ENCODE assay signal across 8 mouse cellular contexts in the genomic region with DNA sequence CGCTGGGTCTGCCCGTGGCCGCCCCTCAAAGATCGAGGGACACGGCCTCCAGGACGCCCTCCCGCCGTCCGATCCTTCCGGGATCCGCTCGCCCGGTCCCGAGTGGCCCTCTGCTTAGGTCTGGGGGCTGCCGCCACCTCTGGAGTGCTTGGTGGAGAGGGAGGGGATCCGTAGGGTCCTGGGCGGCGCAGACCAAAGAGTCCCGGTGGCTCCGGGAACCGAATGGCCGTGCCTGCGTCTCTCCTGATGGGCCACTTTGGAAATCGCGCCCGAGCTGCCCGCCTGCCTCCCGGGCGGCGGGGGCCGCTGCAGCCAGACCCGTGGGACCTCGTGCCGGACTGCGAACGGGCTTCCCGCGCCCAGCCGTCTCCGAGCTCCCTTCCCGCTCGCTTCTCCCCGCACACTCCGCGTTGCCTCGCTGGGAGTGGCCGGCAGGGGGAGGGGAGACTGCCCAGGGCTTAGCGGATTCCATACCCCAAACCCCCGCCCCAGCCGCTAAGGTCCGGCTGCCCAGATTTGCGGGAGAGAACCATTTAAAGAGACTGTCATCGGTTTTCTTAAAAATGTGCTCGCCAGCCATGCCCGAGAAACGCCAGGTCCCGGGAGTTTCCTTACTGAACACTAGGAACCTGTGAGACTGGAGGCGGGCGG. TPM values are rescaled to one million over a fixed set of nuclear protein-coding genes. Genes with fewer than 3 reads are reported as not detected.
DNase-seq lines count a peak whose midpoint lies in the region; ATAC-seq and TF ChIP-seq lines count a peak whose summit lies in the region.

No protein-coding gene starts in this region.

- peak overlapping the region; percentile 72 for H3K4me2 ChIP-seq in lung, embryonic 14.5 days
- H3K4me2 ChIP-seq in forebrain, embryonic 15.5 days (replicated peaks) = peak overlapping the region; percentile 74
- peak overlapping the region; percentile 69 for H3K4me2 ChIP-seq in kidney, embryonic 16.5 days (replicated peaks; ENCODE audit: low read depth, low read length)
- peak overlapping the region; percentile 68 for H3K4me2 ChIP-seq in midbrain, embryonic 12.5 days (replicated peaks)

- H3K9me3 ChIP-seq in lung, embryonic 14.5 days (ENCODE audit: low read depth, low read length) = no peaks in the 10 kb centered on the region
- no peaks in the 10 kb centered on the region for H3K9me3 ChIP-seq in forebrain, embryonic 15.5 days
- H3K9me3 ChIP-seq in kidney, embryonic 16.5 days (ENCODE audit: low read length) = no peaks in the 10 kb centered on the region
- no peaks in the 10 kb centered on the region for H3K9me3 ChIP-seq in midbrain, embryonic 12.5 days

- peak overlapping the region; percentile 47 for H3K4me3 ChIP-seq in lung, embryonic 14.5 days (ENCODE audit: low read depth, low read length)
- peak overlapping the region; percentile 81 for H3K4me3 ChIP-seq in brown adipose tissue, adult 24 weeks (ENCODE audit: insufficient read depth, low read depth, low read length)
- H3K4me3 ChIP-seq in forebrain, embryonic 15.5 days = peak overlapping the region; percentile 54
- H3K4me3 ChIP-seq in kidney, embryonic 16.5 days (ENCODE audit: low read length) = peak overlapping the region; percentile 58
- peak overlapping the region; percentile 53 for H3K4me3 ChIP-seq in midbrain, embryonic 12.5 days

- intact Hi-C loops in left cerebral cortex, postnatal 14 days (cut with DNase I) = no loop called here

- WGBS in lung, embryonic 14.5 days = 8% methylated on average over 46 of the region's 59 CpGs
- WGBS in forebrain, embryonic 15.5 days = 31% methylated on average over 56 of the region's 59 CpGs
- 10% methylated on average over 43 of the region's 59 CpGs for WGBS in kidney, embryonic 16.5 days
- 26% methylated on average over 45 of the region's 59 CpGs for WGBS in midbrain, embryonic 12.5 days

- no peak overlapping the region for H3K27ac ChIP-seq in lung, embryonic 14.5 days (ENCODE audit: low read depth)
- no peak overlapping the region for H3K27ac ChIP-seq in brown adipose tissue, adult 24 weeks (replicated peaks; ENCODE audit: low read depth, low read length)
- no peak overlapping the region for H3K27ac ChIP-seq in forebrain, embryonic 15.5 days (replicated peaks)
- no peak overlapping the region for H3K27ac ChIP-seq in kidney, embryonic 16.5 days (ENCODE audit: low read length)
- H3K27ac ChIP-seq in midbrain, embryonic 12.5 days (replicated peaks) = no peak overlapping the region

- H3K36me3 ChIP-seq in lung, embryonic 14.5 days (ENCODE audit: insufficient read depth) = no peaks in the 10 kb centered on the region
- H3K36me3 ChIP-seq in forebrain, embryonic 15.5 days = no peaks in the 10 kb centered on the region
- H3K36me3 ChIP-seq in kidney, embryonic 16.5 days (ENCODE audit: insufficient read depth, low read length) = no peaks in the 10 kb centered on the region
- H3K36me3 ChIP-seq in midbrain, embryonic 12.5 days = no peaks in the 10 kb centered on the region

- H3K27me3 ChIP-seq in lung, embryonic 14.5 days (ENCODE audit: insufficient read depth, low read length) = peaks cover 31% of the 10 kb centered on the region
- peaks cover 40% of the 10 kb centered on the region for H3K27me3 ChIP-seq in forebrain, embryonic 15.5 days
- H3K27me3 ChIP-seq in kidney, embryonic 16.5 days (ENCODE audit: insufficient read depth, low read length) = peaks cover 57% of the 10 kb centered on the region; the same call in 1 of the 2 replicates
- H3K27me3 ChIP-seq in midbrain, embryonic 12.5 days = peaks cover 76% of the 10 kb centered on the region

- no peaks in the 10 kb centered on the region for H3K4me1 ChIP-seq in lung, embryonic 14.5 days (ENCODE audit: insufficient read depth)
- H3K4me1 ChIP-seq in brown adipose tissue, adult 24 weeks (ENCODE audit: control insufficient read depth, insufficient read depth, insufficient read length, low read length) = peaks cover 6% of the 10 kb centered on the region
- peaks cover 8% of the 10 kb centered on the region; the same call in 1 of the 2 replicates for H3K4me1 ChIP-seq in forebrain, embryonic 15.5 days
- 0 out of 2 replicates have a peak, but pooled peaks cover 2% of the 10 kb centered on the region for H3K4me1 ChIP-seq in kidney, embryonic 16.5 days (ENCODE audit: insufficient read depth, low read length)
- H3K4me1 ChIP-seq in midbrain, embryonic 12.5 days = no peaks in the 10 kb centered on the region

- TF ChIP-seq CTCF in lung, embryonic 14.5 days (IDR thresholded peaks at IDR 0.05; ENCODE audit: low read depth) = peak; percentile 24

- DNase-seq in lung, embryonic 14.5 days = peak; percentile 45
- DNase-seq in lung, postnatal 14 days = no peak
- DNase-seq in left cerebral cortex, postnatal 14 days (ENCODE audit: low spot score in 2 of 2) = no peak
- DNase-seq in layer of hippocampus, adult 9-10 months (ENCODE audit: low spot score) = no peak

- ATAC-seq in lung, embryonic 14.5 days (ENCODE audit: insufficient read depth) = peak; percentile 50; the same call in 1 of the 2 replicates
- ATAC-seq in forebrain, embryonic 15.5 days (replicated peaks) = peak; percentile 56
- ATAC-seq in kidney, embryonic 16.5 days (ENCODE audit: low FRiP score, low TSS enrichment) = peak; percentile 60
- ATAC-seq in midbrain, embryonic 12.5 days (ENCODE audit: low FRiP score, low read depth) = peak; percentile 79

- peak overlapping the region; percentile 48 for H3K9ac ChIP-seq in lung, embryonic 14.5 days
- peak overlapping the region; percentile 45 for H3K9ac ChIP-seq in forebrain, embryonic 15.5 days (replicated peaks)
- H3K9ac ChIP-seq in kidney, embryonic 16.5 days (replicated peaks; ENCODE audit: low read length) = peak overlapping the region; percentile 68
- peak overlapping the region; percentile 44 for H3K9ac ChIP-seq in midbrain, embryonic 12.5 days (replicated peaks)

RNA-seq across cellular contexts. Expression of a gene that starts 0.8 kb away (rescaled TPM):
- 7.3 and 8.4 TPM in 2 replicates for polyA plus RNA-seq in lung, embryonic 14.5 days (2014; fragmentation: Nextera tagmentation; extraction: Ambion mirVana)
- polyA plus RNA-seq in brown adipose tissue, adult 24 weeks (2012; ENCODE audit: insufficient read depth, insufficient read length, missing spikeins) = 2.6 and 4.6 TPM in 2 replicates
- 4.5 and 5.1 TPM in 2 replicates for polyA plus RNA-seq in forebrain, embryonic 15.5 days (2015; fragmentation: Nextera tagmentation; extraction: Ambion mirVana)
- 12.0 and 12.1 TPM in 2 replicates for polyA plus RNA-seq in kidney, embryonic 16.5 days (2015; fragmentation: Nextera tagmentation; extraction: Ambion mirVana)
- 9.8 and 11.7 TPM in 2 replicates for polyA plus RNA-seq in midbrain, embryonic 12.5 days (2016; fragmentation: Nextera tagmentation; extraction: Ambion mirVana)
- 10 to 100 TPM; 26.7 to 29.3 TPM for total RNA-seq in left cerebral cortex, postnatal 14 days (2021)

RNA-seq across cellular contexts. Expression of a gene that starts 55.6 kb away (rescaled TPM):
- polyA plus RNA-seq in lung, embryonic 14.5 days (2014; fragmentation: Nextera tagmentation; extraction: Ambion mirVana) = not detected in 2 replicates
- not detected in 2 replicates for polyA plus RNA-seq in brown adipose tissue, adult 24 weeks (2012; ENCODE audit: insufficient read depth, insufficient read length, missing spikeins)
- not detected in 2 replicates for polyA plus RNA-seq in forebrain, embryonic 15.5 days (2015; fragmentation: Nextera tagmentation; extraction: Ambion mirVana)
- 0.22 and 0.33 TPM in 2 replicates for polyA plus RNA-seq in kidney, embryonic 16.5 days (2015; fragmentation: Nextera tagmentation; extraction: Ambion mirVana)
- polyA plus RNA-seq in midbrain, embryonic 12.5 days (2016; fragmentation: Nextera tagmentation; extraction: Ambion mirVana) = 0.15 TPM in 1 of 2 replicates, not detected in the other
- total RNA-seq in left cerebral cortex, postnatal 14 days (2021) = not detected

RNA-seq across cellular contexts. Expression of a gene that starts 55.8 kb away (rescaled TPM):
- not detected in 2 replicates for polyA plus RNA-seq in lung, embryonic 14.5 days (2014; fragmentation: Nextera tagmentation; extraction: Ambion mirVana)
- not detected in 2 replicates for polyA plus RNA-seq in brown adipose tissue, adult 24 weeks (2012; ENCODE audit: insufficient read depth, insufficient read length, missing spikeins)
- 0.10 and 0.27 TPM in 2 replicates for polyA plus RNA-seq in forebrain, embryonic 15.5 days (2015; fragmentation: Nextera tagmentation; extraction: Ambion mirVana)
- polyA plus RNA-seq in kidney, embryonic 16.5 days (2015; fragmentation: Nextera tagmentation; extraction: Ambion mirVana) = 0.22 and 0.24 TPM in 2 replicates
- 0.28 TPM in 1 of 2 replicates, not detected in the other for polyA plus RNA-seq in midbrain, embryonic 12.5 days (2016; fragmentation: Nextera tagmentation; extraction: Ambion mirVana)
- total RNA-seq in left cerebral cortex, postnatal 14 days (2021) = not detected
